Mouse (Mus musculus) embryonic fibroblast, embryonic 13.5 days (primary cell): ENCODE measurements at regions not wholly inside any gene's neighbourhood (a gene's known extent, or its start where the extent isn't known, plus 50 kb on each side); places are given as distances from the start of the nearest gene placed in this dataset.

Experiments used
- CTCF ChIP-seq: IDR thresholded peaks from 2 replicates; pipeline ENCODE4 v1.5.1; 2011; ENCODE audit warnings: mild to moderate bottlenecking, control low read depth, low read length, moderate library complexity, borderline replicate concordance; ENCODE audit not compliant: insufficient read depth
- POLR2A ChIP-seq: IDR thresholded peaks from 2 replicates; pipeline ENCODE4 v1.6.1; 2011; ENCODE audit warnings: low read depth, mild to moderate bottlenecking, control low read depth, low read length, moderate library complexity

DNA sequence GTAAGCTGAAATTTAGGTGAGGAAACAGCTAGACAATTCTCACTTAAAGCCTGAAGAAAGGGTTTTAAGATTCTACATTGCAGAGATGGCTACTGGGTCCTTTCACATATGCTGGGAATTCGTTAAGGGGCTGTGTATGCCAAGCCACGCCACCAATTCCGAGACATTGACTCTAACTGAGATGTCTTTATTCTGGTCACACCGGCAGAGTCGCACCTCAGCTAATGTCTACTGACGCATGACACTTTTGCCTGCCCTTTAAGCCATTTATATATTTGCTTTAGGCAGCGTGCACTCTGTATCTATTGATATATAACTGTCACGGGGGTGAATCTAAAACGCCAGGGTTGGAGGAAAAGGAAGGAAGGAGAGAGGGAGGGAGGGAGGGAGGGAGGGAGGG is 156.7 kb upstream of the Btg1 start:
- no peak for TF ChIP-seq POLR2A
- no peak for TF ChIP-seq CTCF
